Mouse (Mus musculus) ES-E14 (cell line): Measurements from ENCODE around the gene Celf5.

Experiments
- CHD2 ChIP-seq: IDR thresholded peaks from 2 replicates; pipeline ENCODE4 v1.6.1; 2014; ENCODE audit warnings: mild to moderate bottlenecking, low read depth, low read length, inconsistent platforms
- HCFC1 ChIP-seq: IDR thresholded peaks from 2 replicates; pipeline ENCODE4 v1.6.1; 2012; ENCODE audit warnings: low read length, inconsistent platforms, borderline replicate concordance; ENCODE audit not compliant: insufficient read depth
- MAFK ChIP-seq: IDR thresholded peaks from 2 replicates; pipeline ENCODE4 v1.6.1; 2014; ENCODE audit warnings: mild to moderate bottlenecking, low read depth, low read length, inconsistent platforms; ENCODE audit not compliant: insufficient read depth
- ZC3H11A ChIP-seq: IDR thresholded peaks from 2 replicates; pipeline ENCODE4 v1.6.1; 2012; ENCODE audit warnings: low read depth, mild to moderate bottlenecking, inconsistent platforms, low read length, borderline replicate concordance
- ZNF384 ChIP-seq: IDR thresholded peaks from 2 replicates; pipeline ENCODE4 v1.6.1; 2012; ENCODE audit warnings: low read depth, low read length, inconsistent platforms

GRCm38 (mm10) chr10:81451365-81451745, 31.2 kb downstream of the Celf5 start:
- TF ChIP-seq CHD2: no peak
- no peak for TF ChIP-seq ZNF384
- TF ChIP-seq HCFC1: no peak
- TF ChIP-seq MAFK: no peak
- no peak for TF ChIP-seq ZC3H11A
